Mouse (Mus musculus): ENCODE data around the gene Slc2a12. TPM values are rescaled to one million over a fixed set of nuclear protein-coding genes. Genes with fewer than 3 reads are reported as not detected.

The Slc2a12 gene
- polyA plus RNA-seq, 1 experiment from 2014 or later = 5.7 TPM

DNA sequence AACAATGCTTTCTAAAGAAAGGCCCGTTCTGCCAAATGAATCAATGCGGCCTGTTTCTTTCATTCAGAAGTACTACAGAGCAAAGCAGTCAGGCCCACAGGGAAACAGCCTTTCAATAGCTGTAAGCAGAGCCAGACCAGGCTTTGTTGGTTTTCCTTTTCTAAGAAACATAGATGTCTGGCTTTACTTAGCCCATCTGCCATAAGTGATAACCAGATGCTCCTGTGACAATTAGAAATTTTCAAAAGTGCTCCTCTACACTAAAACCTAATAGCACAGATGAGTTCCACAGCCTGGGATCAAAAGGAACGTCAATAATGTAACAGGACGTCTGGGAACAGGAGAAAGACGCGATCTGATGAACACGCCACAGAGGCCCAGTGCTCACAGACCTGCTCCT lies 81.5 kb downstream of the Slc2a12 start:
- 59% methylated on average over 7 of the region's 7 CpGs for WGBS
- ATAC-seq (ENCODE audit: low read depth) = no peak

DNA sequence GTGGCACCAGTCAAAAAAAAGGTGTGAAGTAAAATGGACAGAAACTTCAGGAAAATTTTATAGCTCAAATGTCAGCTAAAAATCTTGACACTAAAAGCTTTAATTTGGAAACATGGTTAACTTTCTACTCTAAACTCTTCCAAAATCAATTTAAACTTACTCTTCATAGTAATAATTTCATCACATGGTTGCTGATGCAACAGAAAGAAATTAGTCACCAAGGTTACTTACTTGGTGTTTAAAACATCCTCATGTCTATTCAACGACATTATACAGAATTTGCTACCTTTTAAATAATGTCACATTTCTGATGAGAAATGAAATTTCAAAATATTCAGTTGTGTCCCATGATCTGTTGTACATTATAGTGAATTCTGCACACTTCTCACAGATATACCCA lies 83.4 kb downstream of the Slc2a12 start:
- Histone ChIP-seq H3K9me3 (ENCODE audit: control insufficient read depth, low read length) (no peaks in the 10 kb centered on the region), H3K27me3 (replicated peaks; ENCODE audit: control insufficient read depth, insufficient read depth, low read length) (no peaks in the 10 kb centered on the region), H3K36me3 (ENCODE audit: control insufficient read depth, insufficient read depth, low read length) (no peaks in the 10 kb centered on the region), H3K27ac (replicated peaks; ENCODE audit: low read depth, low read length) (no peak overlapping the region), H3K4me3 (ENCODE audit: low read depth, low read length) (no peak overlapping the region), H3K4me2 (ENCODE audit: low read depth, low read length) (no peak overlapping the region), H3K4me1 (ENCODE audit: control insufficient read depth, insufficient read depth, low read length) (peaks cover 10% of the 10 kb centered on the region), H3K9ac (ENCODE audit: low read depth, low read length) (no peak overlapping the region)
- 91% methylated on average over 1 of the region's 1 CpGs for WGBS
- DNase-seq (ENCODE audit: low spot score) (no peak), ATAC-seq (ENCODE audit: low read depth) (no peak)

More for the DNA sequence above, 81.5 kb downstream of the Slc2a12 start:
- Histone ChIP-seq H3K9me3 (ENCODE audit: control insufficient read depth, low read length) (no peaks in the 10 kb centered on the region), H3K36me3 (ENCODE audit: control insufficient read depth, insufficient read depth, low read length) (no peaks in the 10 kb centered on the region), H3K27me3 (replicated peaks; ENCODE audit: control insufficient read depth, insufficient read depth, low read length) (no peaks in the 10 kb centered on the region), H3K4me2 (ENCODE audit: low read depth, low read length) (no peak overlapping the region), H3K4me3 (ENCODE audit: low read depth, low read length) (no peak overlapping the region), H3K9ac (ENCODE audit: low read depth, low read length) (no peak overlapping the region), H3K27ac (replicated peaks; ENCODE audit: low read depth, low read length) (no peak overlapping the region), H3K4me1 (ENCODE audit: control insufficient read depth, insufficient read depth, low read length) (peaks cover 10% of the 10 kb centered on the region)
- no peak for DNase-seq (ENCODE audit: low spot score)

DNA sequence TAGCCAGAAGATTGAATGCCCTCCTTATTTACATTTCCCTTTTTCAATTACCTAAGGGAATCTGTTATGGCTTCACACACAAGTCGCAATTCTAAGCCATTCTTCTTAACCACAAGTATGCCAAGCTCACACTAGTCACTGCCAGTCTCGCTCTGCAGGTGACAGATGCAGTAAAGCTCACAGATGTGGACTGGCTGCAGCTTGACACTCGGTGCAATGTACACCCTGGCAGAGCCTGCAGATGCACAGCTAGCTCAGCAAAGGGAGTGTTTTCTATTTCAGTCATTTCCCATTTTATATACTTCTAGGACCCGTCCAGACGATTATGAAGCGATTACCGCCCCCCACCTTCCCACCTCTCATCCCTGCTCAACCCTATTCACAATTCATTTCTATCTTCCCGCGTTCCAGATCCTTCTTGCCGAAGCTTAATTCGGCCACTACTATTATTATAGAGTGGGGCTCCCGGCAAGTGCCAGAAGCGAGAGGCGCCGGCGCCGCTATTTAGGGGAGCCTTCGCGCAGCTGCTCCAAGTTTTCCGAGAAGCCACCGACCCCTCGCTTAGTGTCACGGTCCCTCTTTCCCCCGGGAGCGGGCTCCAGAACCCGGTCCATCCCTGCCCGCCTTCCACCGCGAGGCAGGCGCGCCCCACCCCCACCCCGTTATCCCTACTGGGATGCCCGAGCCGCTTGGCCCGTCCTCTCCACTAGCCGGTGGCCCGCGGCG lies 85.6 kb downstream of the Slc2a12 start:
- H3K36me3 ChIP-seq (ENCODE audit: control insufficient read depth, insufficient read depth, low read length) = no peaks in the 10 kb centered on the region
- peak overlapping the region; percentile 94 for H3K4me2 ChIP-seq (ENCODE audit: low read depth, low read length)
- no peaks in the 10 kb centered on the region for H3K27me3 ChIP-seq (replicated peaks; ENCODE audit: control insufficient read depth, insufficient read depth, low read length)
- peaks cover 10% of the 10 kb centered on the region for H3K4me1 ChIP-seq (ENCODE audit: control insufficient read depth, insufficient read depth, low read length)
- peak overlapping the region; percentile 93 for H3K9ac ChIP-seq (ENCODE audit: low read depth, low read length)
- under 1% methylated on average over 33 of the region's 39 CpGs for WGBS
- peak; percentile 56 for ATAC-seq (ENCODE audit: low read depth)
- peak; percentile 37 for DNase-seq (ENCODE audit: low spot score)
- peak overlapping the region; percentile 89 for H3K27ac ChIP-seq (replicated peaks; ENCODE audit: low read depth, low read length)
- H3K4me3 ChIP-seq (ENCODE audit: low read depth, low read length) = peak overlapping the region; percentile 95
- no peaks in the 10 kb centered on the region for H3K9me3 ChIP-seq (ENCODE audit: control insufficient read depth, low read length)

DNA sequence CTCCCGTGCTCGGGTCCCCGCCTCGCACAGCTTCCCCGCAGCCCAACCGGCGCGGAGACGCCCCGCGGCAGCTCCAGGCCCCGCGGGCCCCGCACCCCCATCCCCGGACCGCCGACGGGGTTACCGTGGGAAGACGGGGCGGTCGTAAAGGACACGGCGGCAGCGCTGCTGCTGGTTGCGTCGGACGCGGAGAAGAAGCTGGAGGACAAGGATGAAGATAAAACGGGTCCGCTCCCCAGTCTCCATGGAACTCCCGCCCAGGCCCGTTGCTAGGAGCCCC lies 86.1 kb downstream of the Slc2a12 start:
- peak; percentile 35; the same call in 1 of the 2 replicates for ATAC-seq (ENCODE audit: low read depth)
- Histone ChIP-seq H3K9ac (ENCODE audit: low read depth, low read length) (peak overlapping the region; percentile 93), H3K27me3 (replicated peaks; ENCODE audit: control insufficient read depth, insufficient read depth, low read length) (no peaks in the 10 kb centered on the region), H3K36me3 (ENCODE audit: control insufficient read depth, insufficient read depth, low read length) (no peaks in the 10 kb centered on the region), H3K4me1 (ENCODE audit: control insufficient read depth, insufficient read depth, low read length) (peaks cover 10% of the 10 kb centered on the region), H3K4me3 (ENCODE audit: low read depth, low read length) (peak overlapping the region; percentile 95), H3K9me3 (ENCODE audit: control insufficient read depth, low read length) (no peaks in the 10 kb centered on the region), H3K27ac (replicated peaks; ENCODE audit: low read depth, low read length) (peak overlapping the region; percentile 89), H3K4me2 (ENCODE audit: low read depth, low read length) (peak overlapping the region; percentile 94)
- no peak for DNase-seq (ENCODE audit: low spot score)
- WGBS = under 1% methylated on average over 26 of the region's 33 CpGs

DNA sequence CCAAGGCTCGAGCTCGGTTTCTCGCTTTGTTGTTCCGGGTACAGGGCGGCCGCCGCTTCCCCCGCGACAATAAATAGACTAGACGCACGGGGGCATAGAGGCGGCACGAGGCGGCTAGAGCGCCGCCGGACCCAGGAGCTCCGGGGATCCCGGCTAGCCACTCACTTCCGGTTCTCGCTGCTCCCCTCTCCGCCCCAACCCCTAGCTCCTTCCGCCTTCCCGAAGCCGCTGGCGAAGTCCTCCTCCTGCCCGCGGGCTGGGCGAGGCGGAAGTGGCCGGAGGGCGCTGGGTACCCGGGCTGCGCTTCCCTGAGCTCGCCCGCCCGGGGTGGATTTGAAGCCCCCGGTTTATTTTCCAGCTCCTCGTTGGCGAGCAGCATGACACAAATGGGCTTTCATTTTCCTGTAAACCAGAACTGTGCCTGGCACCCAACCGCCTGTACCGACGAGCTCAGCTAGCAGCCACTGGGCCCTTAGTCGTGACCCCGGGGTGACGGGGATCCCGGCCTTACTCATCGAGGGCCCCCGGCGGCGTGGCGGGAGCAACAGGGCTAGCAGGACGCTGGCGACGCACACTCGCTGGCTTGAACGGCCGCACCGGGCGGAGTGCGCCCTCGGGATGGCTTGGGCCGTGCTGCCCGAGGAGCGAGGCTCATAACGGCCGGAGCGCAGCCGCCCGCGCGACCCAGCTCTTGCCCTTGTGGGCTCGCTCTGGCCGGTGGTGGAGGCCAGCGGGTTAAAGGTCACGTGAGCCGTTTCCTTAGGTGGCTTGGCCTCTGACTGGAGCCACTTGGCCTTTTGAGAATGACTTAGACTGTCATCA lies 86.7 kb downstream of the Slc2a12 start, which contains the start of gene Tbpl1:
Gene Tbpl1 (minus strand): TSS at position 667 of the 822 bp plus-strand sequence.
- Histone ChIP-seq H3K4me1 (ENCODE audit: control insufficient read depth, insufficient read depth, low read length) (peaks cover 10% of the 10 kb centered on the region), H3K36me3 (ENCODE audit: control insufficient read depth, insufficient read depth, low read length) (no peaks in the 10 kb centered on the region)

DNA sequence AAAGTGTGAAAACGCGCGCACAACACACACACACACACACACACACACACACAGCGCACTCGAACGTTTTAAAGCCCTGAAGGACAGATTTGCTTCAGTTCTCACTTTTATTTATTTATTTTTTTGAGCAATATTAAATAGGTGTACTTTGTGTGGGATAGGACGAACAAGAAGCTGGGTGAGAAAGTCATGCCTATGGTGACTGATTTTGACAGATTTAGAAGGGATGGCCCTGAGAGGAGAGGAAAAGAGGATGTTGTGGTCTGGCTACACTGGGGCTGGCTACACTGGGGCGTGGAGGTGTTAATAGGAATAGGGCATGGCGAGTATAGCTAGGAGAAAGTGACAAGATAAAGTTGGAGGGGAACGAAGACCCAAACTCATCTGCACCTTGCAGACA lies 87.4 kb downstream of the Slc2a12 start:
- H3K27ac ChIP-seq (replicated peaks; ENCODE audit: low read depth, low read length) = no peak overlapping the region

More for the DNA sequence above, 86.7 kb downstream of the Slc2a12 start, which contains the start of gene Tbpl1:
- H3K9ac ChIP-seq (ENCODE audit: low read depth, low read length) = peak within 1 kb of the TSS; percentile 93
- WGBS = under 1% methylated on average over 51 of the region's 77 CpGs
- ATAC-seq (ENCODE audit: low read depth) = peak; percentile 100
- DNase-seq (ENCODE audit: low spot score) = peak; percentile 98
- H3K27ac ChIP-seq (replicated peaks; ENCODE audit: low read depth, low read length) = peak within 1 kb of the TSS; percentile 89
- H3K4me3 ChIP-seq (ENCODE audit: low read depth, low read length) = peak within 1 kb of the TSS; percentile 95
- no peaks in the 10 kb centered on the region for H3K9me3 ChIP-seq (ENCODE audit: control insufficient read depth, low read length)
- peak within 1 kb of the TSS; percentile 94 for H3K4me2 ChIP-seq (ENCODE audit: low read depth, low read length)
- no peaks in the 10 kb centered on the region for H3K27me3 ChIP-seq (replicated peaks; ENCODE audit: control insufficient read depth, insufficient read depth, low read length)

DNA sequence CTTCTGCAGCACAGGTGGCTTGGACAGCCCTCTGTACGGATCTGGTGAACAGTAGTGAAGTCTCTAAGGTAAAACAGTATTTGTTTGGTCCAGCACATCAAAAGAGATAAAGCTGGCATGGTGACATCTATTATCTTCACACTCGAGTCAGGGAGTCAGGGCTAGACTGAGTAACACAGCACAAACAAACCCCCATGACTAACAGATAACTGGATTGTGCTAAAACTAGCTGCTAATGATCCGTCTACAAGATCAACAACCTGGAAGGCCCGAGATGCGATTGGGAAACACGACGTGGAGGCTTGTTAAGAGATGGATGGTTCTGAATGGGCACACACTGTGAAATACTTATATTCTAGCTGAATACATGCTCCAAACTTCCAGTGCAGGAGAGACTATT lies 101.1 kb downstream of the Slc2a12 start:
- no peaks in the 10 kb centered on the region for H3K9me3 ChIP-seq (ENCODE audit: control insufficient read depth, low read length)
- no peaks in the 10 kb centered on the region for H3K36me3 ChIP-seq (ENCODE audit: control insufficient read depth, insufficient read depth, low read length)
- H3K4me2 ChIP-seq (ENCODE audit: low read depth, low read length) = no peak overlapping the region
- no peak for ATAC-seq (ENCODE audit: low read depth)
- WGBS = 68% methylated on average over 7 of the region's 7 CpGs
- DNase-seq (ENCODE audit: low spot score) = no peak
- H3K27me3 ChIP-seq (replicated peaks; ENCODE audit: control insufficient read depth, insufficient read depth, low read length) = no peaks in the 10 kb centered on the region
- no peak overlapping the region for H3K9ac ChIP-seq (ENCODE audit: low read depth, low read length)
- H3K4me3 ChIP-seq (ENCODE audit: low read depth, low read length) = no peak overlapping the region
- H3K4me1 ChIP-seq (ENCODE audit: control insufficient read depth, insufficient read depth, low read length) = no peaks in the 10 kb centered on the region
- H3K27ac ChIP-seq (replicated peaks; ENCODE audit: low read depth, low read length) = no peak overlapping the region

More for the DNA sequence above, 87.4 kb downstream of the Slc2a12 start:
- peak overlapping the region; percentile 93 for H3K9ac ChIP-seq (ENCODE audit: low read depth, low read length)
- H3K4me1 ChIP-seq (ENCODE audit: control insufficient read depth, insufficient read depth, low read length) = peaks cover 10% of the 10 kb centered on the region
- ATAC-seq (ENCODE audit: low read depth) = no peak
- peak overlapping the region; percentile 94 for H3K4me2 ChIP-seq (ENCODE audit: low read depth, low read length)
- 59% methylated on average over 10 of the region's 10 CpGs for WGBS
- H3K27me3 ChIP-seq (replicated peaks; ENCODE audit: control insufficient read depth, insufficient read depth, low read length) = no peaks in the 10 kb centered on the region
- no peaks in the 10 kb centered on the region for H3K36me3 ChIP-seq (ENCODE audit: control insufficient read depth, insufficient read depth, low read length)
- DNase-seq (ENCODE audit: low spot score) = no peak
- H3K9me3 ChIP-seq (ENCODE audit: control insufficient read depth, low read length) = no peaks in the 10 kb centered on the region
- peak overlapping the region; percentile 95 for H3K4me3 ChIP-seq (ENCODE audit: low read depth, low read length)

DNA sequence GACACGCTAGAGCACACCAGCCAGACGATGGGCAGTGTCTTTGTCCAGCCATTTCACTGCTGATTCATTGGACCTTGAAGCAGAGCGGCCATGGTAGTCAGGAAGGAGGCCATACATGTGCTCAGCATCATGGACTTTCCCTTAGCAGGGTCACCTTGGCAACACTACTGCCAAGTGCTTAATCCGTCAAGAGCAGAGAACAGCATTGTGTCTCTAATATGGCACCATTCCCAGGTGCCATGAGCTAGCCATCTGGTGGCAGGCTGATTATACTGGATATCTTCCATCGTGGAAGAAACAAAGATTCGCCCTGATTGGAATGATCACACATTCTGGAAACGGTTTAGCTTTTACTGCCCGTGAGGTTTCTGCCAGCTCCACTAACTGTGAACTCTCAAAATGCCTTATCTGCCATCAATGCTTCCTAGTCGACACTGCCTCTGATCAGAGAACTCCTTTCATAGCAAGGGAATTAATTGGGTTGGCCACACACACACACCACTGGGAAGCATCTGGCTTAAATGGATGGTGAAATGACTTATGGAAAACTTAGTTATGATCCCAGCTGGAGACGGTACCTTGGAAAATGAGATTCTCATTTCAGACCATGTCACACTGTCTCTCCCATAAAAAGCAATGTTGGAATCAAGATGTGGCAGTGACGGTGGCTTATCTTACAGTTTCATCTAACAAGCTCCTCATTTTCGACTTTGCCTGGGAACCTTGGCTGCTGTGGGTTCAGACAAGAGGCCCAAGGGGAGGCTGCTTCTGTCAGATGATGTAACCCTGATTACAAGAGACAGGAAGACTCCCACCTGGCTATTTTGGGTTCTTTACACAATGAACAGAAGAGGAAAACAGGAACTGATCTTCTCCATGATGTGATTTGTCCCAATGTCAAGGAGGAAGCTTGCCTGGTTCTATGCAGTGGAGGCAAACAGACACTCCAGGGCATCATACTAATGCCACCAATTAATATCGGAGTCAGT lies 101.8 kb downstream of the Slc2a12 start:
- no peaks in the 10 kb centered on the region for H3K36me3 ChIP-seq (ENCODE audit: control insufficient read depth, insufficient read depth, low read length)
- peak; percentile 68; the same call in 1 of the 2 replicates for ATAC-seq (ENCODE audit: low read depth)
- 61% methylated on average over 13 of the region's 13 CpGs for WGBS
- peak; percentile 28 for DNase-seq (ENCODE audit: low spot score)
- no peak overlapping the region for H3K27ac ChIP-seq (replicated peaks; ENCODE audit: low read depth, low read length)
- H3K9me3 ChIP-seq (ENCODE audit: control insufficient read depth, low read length) = no peaks in the 10 kb centered on the region
- no peak overlapping the region for H3K4me3 ChIP-seq (ENCODE audit: low read depth, low read length)
- no peaks in the 10 kb centered on the region for H3K4me1 ChIP-seq (ENCODE audit: control insufficient read depth, insufficient read depth, low read length)
- no peak overlapping the region for H3K9ac ChIP-seq (ENCODE audit: low read depth, low read length)
- H3K27me3 ChIP-seq (replicated peaks; ENCODE audit: control insufficient read depth, insufficient read depth, low read length) = no peaks in the 10 kb centered on the region
- H3K4me2 ChIP-seq (ENCODE audit: low read depth, low read length) = no peak overlapping the region
